Mouse (Mus musculus) forebrain, embryonic 14.5 days (tissue): ENCODE results near the gene Trcg1. TPM values are rescaled to one million over a fixed set of nuclear protein-coding genes. Genes with fewer than 3 reads are reported as not detected.

ENCODE experiments used
- ATAC-seq: fragments of 200-750 bp; cut with Nextera tagmentation; 2 replicates; pipeline ENCODE4 v1.8.0; 2017; ENCODE audit warnings: mild to moderate bottlenecking, moderate library complexity
- DNase-seq: peaks from one replicate; pipeline ENCODE4 v3.0.0-alpha.2; 2015; ENCODE audit warnings: low spot score
- H3K27ac ChIP-seq: fragments of 300-500 bp; sonication (generic); 2 replicates; pipeline ENCODE4 v1.5.1; 2014; ENCODE audit warnings: low read depth, mild to moderate bottlenecking, control low read depth, low read length, moderate library complexity
- H3K27me3 ChIP-seq: fragments of 300-500 bp; sonication (generic); replicated peaks from 2 replicates; pipeline ENCODE4 v1.6.1; 2014; ENCODE audit warnings: low read length, control low read depth, mixed read lengths; ENCODE audit not compliant: control insufficient read depth, insufficient read depth
- H3K36me3 ChIP-seq: fragments of 300-500 bp; sonication (generic); 2 replicates; pipeline ENCODE4 v1.6.1; 2014; ENCODE audit warnings: low read length, control low read depth; ENCODE audit not compliant: control insufficient read depth, insufficient read depth
- H3K4me1 ChIP-seq: fragments of 300-500 bp; sonication (generic); 2 replicates; pipeline ENCODE4 v1.6.1; 2014; ENCODE audit warnings: antibody characterized with exemption, low read length, control low read depth; ENCODE audit not compliant: control insufficient read depth, insufficient read depth
- H3K4me2 ChIP-seq: fragments of 300-500 bp; sonication (generic); 2 replicates; pipeline ENCODE4 v1.6.1; 2014; ENCODE audit warnings: mild to moderate bottlenecking, control low read depth, low read length
- H3K4me3 ChIP-seq: fragments of 300-500 bp; sonication (generic); 2 replicates; pipeline ENCODE4 v1.5.1; 2014; ENCODE audit warnings: low read depth, low read length, control low read depth
- H3K9ac ChIP-seq: fragments of 300-500 bp; sonication (generic); 2 replicates; pipeline ENCODE4 v1.6.1; 2014; ENCODE audit warnings: mild to moderate bottlenecking, low read length, control low read depth, moderate library complexity
- H3K9me3 ChIP-seq: fragments of 300-500 bp; sonication (generic); replicated peaks from 2 replicates; pipeline ENCODE4 v1.6.1; 2016; ENCODE audit warnings: low read length, control low read depth, mixed read lengths; ENCODE audit not compliant: control insufficient read depth
- WGBS: fragments of 180-500 bp; shearing (Covaris S2); extraction: QIAGEN DNeasy Blood & Tissue Kit; methylation state at CpG from one replicate; pipeline ENCODE4 v1.1.7; 2014; 5-methylcytosine and 5-hydroxymethylcytosine counted together
- polyA plus RNA-seq: library from polyadenylated mRNA; unstranded; fragments of >200 nt; fragmentation: Nextera tagmentation; extraction: Ambion mirVana; gene quantifications from 2 replicates; pipeline ENCODE4 v1.2.1, GENCODE M21; 2014

Gene Trcg1
- polyA plus RNA-seq, 1 experiment from 2014 or later, result not detected

DNA sequence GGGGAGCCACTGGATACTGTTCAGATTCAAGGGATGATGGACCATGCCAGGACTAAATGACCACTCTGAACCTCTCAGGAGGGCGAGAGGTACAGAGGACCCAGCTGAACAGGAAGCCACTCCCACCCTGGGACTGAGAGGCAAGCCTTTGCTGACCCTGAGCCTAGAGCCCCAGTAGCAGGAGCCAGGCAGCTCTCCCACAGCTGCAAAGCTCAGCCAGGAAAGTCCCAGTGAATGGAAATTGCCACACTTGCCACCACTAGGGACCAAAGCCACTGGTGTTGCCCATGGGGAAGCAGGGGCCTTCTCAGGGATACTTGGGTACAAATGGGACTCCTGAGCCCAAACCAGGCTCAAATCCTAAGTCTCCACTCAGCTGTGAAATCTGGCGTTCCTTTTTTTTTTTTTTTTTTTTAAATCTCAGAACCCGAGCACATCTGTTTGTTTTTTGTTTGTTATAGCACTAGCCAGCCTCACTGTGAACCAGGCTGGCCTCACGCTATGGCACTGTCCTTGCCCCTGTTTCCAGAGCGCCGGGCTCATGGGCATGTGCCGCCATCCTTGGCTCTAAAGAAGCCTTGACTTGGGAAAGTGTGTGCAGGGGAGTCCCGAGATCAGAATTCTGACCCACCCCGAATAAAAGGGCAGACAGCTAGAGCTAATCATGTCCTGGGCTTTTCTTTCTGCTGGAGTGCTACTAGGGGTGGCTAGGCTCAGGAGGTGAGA is 35.6 kb downstream of the Trcg1 start:
- WGBS, result 57% methylated on average over 9 of the region's 9 CpGs
- Histone ChIP-seq H3K36me3 (no peaks in the 10 kb centered on the region), H3K27ac (no peak overlapping the region), H3K9ac (no peak overlapping the region), H3K9me3 (no peaks in the 10 kb centered on the region), H3K4me2 (no peak overlapping the region), H3K27me3 (no peaks in the 10 kb centered on the region), H3K4me1 (peaks cover 12% of the 10 kb centered on the region; the same call in 1 of the 2 replicates), H3K4me3 (no peak overlapping the region)
- ATAC-seq (no peak), DNase-seq (no peak)

DNA sequence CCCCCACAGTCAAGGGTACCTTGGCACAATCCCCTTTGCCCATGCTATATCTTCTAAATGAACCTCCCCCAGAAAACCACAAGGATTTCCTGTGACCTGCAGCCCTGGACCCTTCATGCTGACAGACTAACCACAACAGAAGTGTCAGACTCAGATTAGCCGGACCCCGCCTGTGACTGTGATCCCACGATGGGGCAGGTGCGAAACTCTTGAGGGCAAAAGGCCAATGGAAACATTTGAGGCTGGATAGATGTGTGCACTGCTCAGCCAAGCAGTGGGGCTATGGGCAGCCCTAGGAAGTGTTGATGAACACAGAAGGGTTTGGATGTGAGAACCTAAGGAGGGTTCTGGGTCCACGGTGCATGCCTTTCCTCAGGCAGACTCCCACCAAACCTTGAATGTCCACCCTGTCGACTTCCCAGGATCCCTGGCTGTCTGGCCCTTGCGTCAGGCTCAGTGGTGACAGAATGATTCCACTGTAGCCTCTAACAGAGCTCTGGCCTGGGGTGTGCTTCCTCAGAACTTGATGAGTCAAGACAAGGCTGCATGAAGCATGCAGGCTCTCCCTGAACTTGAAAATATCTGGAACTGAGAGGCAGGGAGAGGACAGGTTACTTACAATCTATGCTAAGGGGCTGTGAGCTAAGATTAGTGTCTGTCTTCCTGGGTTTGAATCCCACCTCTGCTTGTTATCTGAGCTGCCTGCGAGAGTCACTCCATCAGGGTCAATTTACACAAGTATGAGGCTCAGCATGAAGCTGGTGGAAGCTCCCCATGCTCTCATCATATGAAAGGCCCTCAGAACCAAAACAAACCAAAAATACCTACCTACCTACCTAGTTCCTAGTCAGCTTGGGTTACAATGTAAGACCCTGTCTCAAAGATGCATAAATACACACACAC is 36.8 kb downstream of the Trcg1 start:
- no peak overlapping the region for H3K4me3 ChIP-seq

DNA sequence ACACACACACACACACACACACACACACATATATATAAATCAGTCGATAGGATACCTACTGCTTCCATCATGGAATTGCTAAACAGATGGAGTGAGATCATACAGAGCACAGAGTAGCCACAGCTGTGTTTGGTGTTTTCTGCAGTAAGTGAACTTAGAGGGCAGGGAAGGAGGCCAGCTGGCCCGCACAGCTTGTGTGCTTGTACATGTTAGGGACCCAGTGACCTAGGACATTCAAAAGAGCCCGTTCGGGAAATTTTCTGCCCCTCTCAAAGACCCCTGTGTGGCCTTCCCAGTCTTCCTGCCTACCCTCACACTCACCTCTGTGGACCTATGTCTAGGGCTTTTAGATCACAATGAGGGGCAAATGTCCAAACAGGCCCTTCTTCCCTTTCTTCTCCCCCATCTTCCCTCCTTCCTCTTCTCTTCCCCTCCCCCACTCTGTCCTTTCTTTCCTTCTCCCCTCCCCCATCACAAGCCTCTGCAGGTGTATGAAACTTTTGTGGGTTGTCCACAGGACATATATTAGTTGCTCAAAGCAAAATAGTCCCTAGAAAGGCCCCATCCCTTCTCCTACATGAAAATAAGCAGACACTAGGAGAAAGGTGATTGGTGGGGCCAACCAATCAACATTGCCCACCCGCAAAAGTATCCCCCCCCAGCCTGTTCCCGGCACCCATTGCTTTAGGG is 37.6 kb downstream of the Trcg1 start:
- H3K36me3 ChIP-seq, result no peaks in the 10 kb centered on the region
- H3K27ac ChIP-seq, result no peak overlapping the region
- no peaks in the 10 kb centered on the region for H3K27me3 ChIP-seq
- H3K9ac ChIP-seq, result no peak overlapping the region
- H3K4me3 ChIP-seq, result no peak overlapping the region
- DNase-seq (no peak), ATAC-seq (no peak)
- 39% methylated on average over 6 of the region's 6 CpGs for WGBS
- H3K4me1 ChIP-seq, result peaks cover 8% of the 10 kb centered on the region; the same call in 1 of the 2 replicates
- H3K4me2 ChIP-seq, result no peak overlapping the region
- no peaks in the 10 kb centered on the region for H3K9me3 ChIP-seq

More for the DNA sequence above, 36.8 kb downstream of the Trcg1 start:
- 71% methylated on average over 8 of the region's 8 CpGs for WGBS
- no peak overlapping the region for H3K4me2 ChIP-seq
- no peaks in the 10 kb centered on the region for H3K27me3 ChIP-seq
- ATAC-seq (no peak), DNase-seq (no peak)
- no peak overlapping the region for H3K27ac ChIP-seq
- no peaks in the 10 kb centered on the region for H3K36me3 ChIP-seq
- H3K9me3 ChIP-seq, result no peaks in the 10 kb centered on the region
- H3K9ac ChIP-seq, result no peak overlapping the region
- H3K4me1 ChIP-seq, result peaks cover 8% of the 10 kb centered on the region; the same call in 1 of the 2 replicates

DNA sequence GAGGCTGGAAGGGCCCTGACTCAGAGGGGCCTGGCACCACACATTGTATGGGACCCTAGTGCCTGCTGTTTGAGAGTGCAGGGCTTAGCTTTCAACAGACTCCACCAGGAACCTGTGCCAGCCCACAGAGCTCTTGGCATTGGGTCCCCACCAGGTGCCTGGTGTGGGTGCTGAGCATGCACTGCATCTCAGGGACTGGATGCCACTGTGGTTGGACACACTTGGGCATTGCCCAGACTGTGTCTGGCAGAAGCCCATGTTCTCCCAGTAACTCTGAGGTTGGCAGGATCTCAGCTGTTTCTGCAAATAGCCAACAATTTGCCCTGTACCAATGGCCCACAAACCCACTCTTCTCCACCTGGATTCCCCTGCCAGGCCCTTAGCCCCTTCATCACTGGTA is 40.0 kb downstream of the Trcg1 start:
- H3K36me3 ChIP-seq, result no peaks in the 10 kb centered on the region
- no peaks in the 10 kb centered on the region for H3K27me3 ChIP-seq
- no peak overlapping the region for H3K27ac ChIP-seq
- no peaks in the 10 kb centered on the region for H3K9me3 ChIP-seq
- no peak overlapping the region for H3K4me2 ChIP-seq
- no peak for ATAC-seq
- no peak for DNase-seq
- H3K4me1 ChIP-seq, result no peaks in the 10 kb centered on the region
- no peak overlapping the region for H3K4me3 ChIP-seq
- H3K9ac ChIP-seq, result no peak overlapping the region

DNA sequence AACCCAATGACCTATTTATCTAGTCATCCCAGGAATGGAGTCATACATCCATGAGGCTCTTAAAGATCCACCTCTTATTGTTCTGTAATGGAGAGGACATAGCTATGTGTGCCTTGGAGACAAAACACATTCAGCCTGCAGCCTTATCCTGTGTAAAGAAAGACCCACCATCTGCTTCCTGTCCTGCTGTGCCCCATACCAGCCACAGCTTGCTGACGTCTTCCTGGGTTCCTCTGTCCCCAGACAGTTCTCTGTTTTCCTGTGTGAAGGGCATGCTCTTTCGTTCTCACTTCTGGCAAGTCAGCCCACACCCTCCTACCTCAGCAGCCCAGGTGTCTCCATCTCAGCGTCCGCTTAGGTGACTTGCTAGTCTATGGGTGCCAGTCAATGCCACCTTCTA is 41.9 kb downstream of the Trcg1 start:
- no peak overlapping the region for H3K27ac ChIP-seq
- no peaks in the 10 kb centered on the region for H3K36me3 ChIP-seq
- no peak overlapping the region for H3K9ac ChIP-seq
- WGBS, result 72% methylated on average over 4 of the region's 4 CpGs
- DNase-seq, result no peak
- no peaks in the 10 kb centered on the region for H3K27me3 ChIP-seq
- H3K4me3 ChIP-seq, result no peak overlapping the region
- no peak for ATAC-seq
- H3K4me2 ChIP-seq, result no peak overlapping the region
- H3K4me1 ChIP-seq, result peaks cover 2% of the 10 kb centered on the region; the same call in 1 of the 2 replicates
- no peaks in the 10 kb centered on the region for H3K9me3 ChIP-seq

DNA sequence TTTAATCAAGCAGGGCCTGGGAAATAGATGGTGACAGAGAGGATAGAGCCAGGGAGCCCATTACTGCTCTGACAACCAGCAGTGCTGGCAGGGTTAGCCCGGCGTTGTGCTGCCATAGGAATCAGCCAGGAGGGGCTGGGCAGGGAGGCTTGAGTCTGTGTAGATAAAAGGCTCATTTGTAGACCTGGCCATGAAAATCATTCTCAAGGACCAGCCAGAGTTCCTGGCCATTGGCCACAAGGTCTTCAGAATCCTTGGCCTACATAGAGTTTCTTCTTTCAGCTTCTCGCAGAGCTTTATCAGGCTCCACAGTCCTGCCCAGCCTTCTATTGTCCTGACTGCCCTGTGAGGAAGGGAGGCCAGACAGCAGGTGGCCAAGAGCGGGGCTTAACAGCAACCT is 43.1 kb downstream of the Trcg1 start:
- no peak overlapping the region for H3K4me3 ChIP-seq
- H3K9me3 ChIP-seq, result no peaks in the 10 kb centered on the region
- DNase-seq, result no peak
- H3K9ac ChIP-seq, result no peak overlapping the region
- no peaks in the 10 kb centered on the region for H3K36me3 ChIP-seq
- no peaks in the 10 kb centered on the region for H3K27me3 ChIP-seq
- peaks cover 2% of the 10 kb centered on the region; the same call in 1 of the 2 replicates for H3K4me1 ChIP-seq
- no peak overlapping the region for H3K27ac ChIP-seq
- ATAC-seq, result no peak
- 60% methylated on average over 4 of the region's 4 CpGs for WGBS
- no peak overlapping the region for H3K4me2 ChIP-seq

DNA sequence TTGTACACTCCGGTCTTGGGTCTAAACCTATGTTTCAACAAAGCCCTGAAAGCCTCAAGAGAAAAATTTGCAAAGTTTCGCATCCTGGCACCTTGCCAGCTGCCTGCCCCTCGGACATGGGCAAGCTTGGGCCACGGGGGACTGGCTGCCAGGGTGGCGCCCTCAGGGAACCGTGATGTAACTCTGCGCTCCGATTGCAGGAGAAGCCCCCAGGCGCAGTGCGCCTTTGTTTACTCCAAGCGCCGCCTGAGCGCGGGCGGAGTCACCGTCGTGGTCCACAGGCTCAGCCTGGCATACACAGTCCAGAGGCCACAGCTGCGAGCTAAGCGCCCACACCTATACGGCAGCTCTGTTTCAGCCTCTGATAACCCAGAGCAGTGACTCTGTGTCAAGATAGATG is 45.2 kb downstream of the Trcg1 start:
- Histone ChIP-seq H3K4me1 (peaks cover 2% of the 10 kb centered on the region; the same call in 1 of the 2 replicates), H3K9ac (peak overlapping the region; percentile 50), H3K27ac (no peak overlapping the region), H3K27me3 (no peaks in the 10 kb centered on the region), H3K9me3 (no peaks in the 10 kb centered on the region), H3K4me2 (peak overlapping the region; percentile 52), H3K4me3 (no peak overlapping the region), H3K36me3 (no peaks in the 10 kb centered on the region)
- WGBS, result 10% methylated on average over 20 of the region's 20 CpGs
- ATAC-seq (peak; percentile 62), DNase-seq (peak; percentile 57)

DNA sequence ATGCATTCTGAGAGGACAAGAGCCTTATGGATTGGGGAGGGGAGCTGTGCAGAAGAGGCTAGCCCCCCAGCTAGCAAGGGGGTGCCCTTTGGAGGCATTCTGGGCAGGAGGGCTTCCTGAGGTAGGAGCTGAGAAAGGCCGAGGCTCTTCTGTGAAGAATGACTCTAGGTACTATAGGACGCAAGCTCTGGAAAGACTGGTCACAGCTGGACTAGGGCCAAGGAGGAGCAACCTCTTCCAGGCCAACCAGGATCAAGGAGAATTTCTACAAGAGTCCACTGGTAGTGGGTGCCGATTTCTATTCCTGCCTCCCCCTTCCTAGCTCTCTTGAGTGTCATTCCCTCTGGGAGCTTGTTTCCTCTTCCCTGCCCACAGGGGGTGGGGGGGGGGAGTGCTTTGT is 46.3 kb downstream of the Trcg1 start:
- WGBS, result 85% methylated on average over 3 of the region's 3 CpGs
- DNase-seq, result no peak
- no peak for ATAC-seq
- Histone ChIP-seq H3K4me1 (peaks cover 2% of the 10 kb centered on the region; the same call in 1 of the 2 replicates), H3K9me3 (no peaks in the 10 kb centered on the region), H3K27ac (no peak overlapping the region), H3K4me2 (no peak overlapping the region), H3K27me3 (no peaks in the 10 kb centered on the region), H3K36me3 (no peaks in the 10 kb centered on the region), H3K9ac (no peak overlapping the region), H3K4me3 (no peak overlapping the region)
